Comparison of ENCODE assay signal across 8 mouse cellular contexts in the genomic region with DNA sequence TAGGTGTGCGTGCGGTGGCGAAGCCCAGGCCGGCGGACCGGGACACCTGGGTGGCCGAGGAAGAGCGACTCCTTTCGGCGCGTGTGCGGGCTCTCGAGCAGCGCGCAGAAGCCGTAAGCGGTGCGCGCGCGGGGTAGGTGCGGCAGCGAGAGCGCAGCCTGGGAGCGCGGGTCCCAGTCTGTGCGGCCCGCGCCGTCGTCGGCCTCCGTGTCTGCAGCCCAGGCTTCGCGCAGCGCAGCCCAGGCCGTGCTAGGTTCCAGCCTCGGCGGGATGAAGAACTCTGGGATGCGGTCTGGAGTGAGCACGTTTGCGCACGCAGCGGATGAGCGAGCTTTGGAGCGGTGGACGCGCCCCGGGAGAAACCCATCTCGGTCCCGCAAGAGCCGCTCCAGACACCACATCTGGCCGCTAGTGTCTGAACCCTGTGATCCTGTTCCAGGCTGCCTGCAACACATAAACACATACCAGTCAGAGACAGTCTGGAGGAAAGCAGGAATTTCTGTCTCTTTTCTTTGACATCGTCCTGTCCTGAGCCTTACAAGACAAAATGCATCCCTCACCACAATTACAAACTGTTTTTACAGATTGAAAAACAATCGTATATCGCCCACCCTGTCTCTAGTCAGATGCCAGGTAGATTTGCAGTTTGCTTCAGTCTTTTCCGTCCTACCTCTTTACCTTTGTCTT. TPM values are rescaled to one million over a fixed set of nuclear protein-coding genes. Genes with fewer than 3 reads are reported as not detected.
DNase-seq lines count a peak whose midpoint lies in the region; ATAC-seq and TF ChIP-seq lines count a peak whose summit lies in the region.

No protein-coding gene starts in this region.

- peak; percentile 21 for ATAC-seq in granulocyte monocyte progenitor cell, adult 5-6 weeks (replicated peaks; ENCODE audit: poor library complexity, severe bottlenecking)
- ATAC-seq in liver, embryonic 12.5 days: peak; percentile 61

- no peak for TF ChIP-seq POLR2A in lung, adult 2 months (IDR thresholded peaks at IDR 0.05; ENCODE audit: borderline replicate concordance, extremely low read depth, low read depth, low read length)
- TF ChIP-seq POLR2A in olfactory bulb, adult 2 months (IDR thresholded peaks at IDR 0.05; ENCODE audit: insufficient read depth, low read depth, low read length): no peak

- 0 out of 2 replicates have a peak overlapping the region, but pooled peaks have one; percentile 20 for H3K27ac ChIP-seq in liver, embryonic 12.5 days
- H3K27ac ChIP-seq in olfactory bulb, adult 2 months (ENCODE audit: insufficient read depth, low read depth, low read length): no peak overlapping the region

- H3K4me2 ChIP-seq in liver, embryonic 12.5 days: peak overlapping the region; percentile 97

- TF ChIP-seq CTCF in lung, adult 2 months (IDR thresholded peaks at IDR 0.05; ENCODE audit: insufficient read depth, low read length): no peak
- TF ChIP-seq CTCF in olfactory bulb, adult 2 months (IDR thresholded peaks at IDR 0.05; ENCODE audit: insufficient read depth, low read depth, low read length): no peak

- no peaks in the 10 kb centered on the region for H3K36me3 ChIP-seq in liver, embryonic 12.5 days

- DNase-seq in adrenal gland, postnatal 14 days: peak; percentile 42
- DNase-seq in adrenal gland, adult 8-10 months: no peak
- no peak for DNase-seq in lung, adult 2 months
- no peak for DNase-seq in lung, postnatal 25 days (ENCODE audit: low spot score)
- DNase-seq in spleen, postnatal 4 days (ENCODE audit: low spot score in 2 of 2): no peak

- H3K4me3 ChIP-seq in lung, adult 2 months (replicated peaks; ENCODE audit: extremely low read depth, low read depth, low read length): peak overlapping the region; percentile 4
- H3K4me3 ChIP-seq in liver, embryonic 12.5 days: peak overlapping the region; percentile 67
- H3K4me3 ChIP-seq in olfactory bulb, adult 2 months (ENCODE audit: insufficient read depth, low read depth, low read length): peak overlapping the region; percentile 48

- 1% methylated on average over 55 of the region's 57 CpGs for WGBS in lung, adult 2 months
- WGBS in liver, embryonic 12.5 days (ENCODE audit: insufficient replicate concordance): 1% methylated on average over 51 of the region's 57 CpGs
- WGBS in olfactory bulb, adult 2 months: 1% methylated on average over 57 of the region's 57 CpGs

- H3K9me3 ChIP-seq in liver, embryonic 12.5 days (replicated peaks): peaks cover 4% of the 10 kb centered on the region; the same call in 1 of the 2 replicates

- peak overlapping the region; percentile 71 for H3K9ac ChIP-seq in liver, embryonic 12.5 days

- no peaks in the 10 kb centered on the region for H3K4me1 ChIP-seq in lung, adult 2 months (ENCODE audit: control insufficient read depth, insufficient read depth, low read length)
- peaks cover 30% of the 10 kb centered on the region for H3K4me1 ChIP-seq in liver, embryonic 12.5 days
- peaks cover 15% of the 10 kb centered on the region for H3K4me1 ChIP-seq in olfactory bulb, adult 2 months (ENCODE audit: control insufficient read depth, insufficient read depth, low read length)

- peaks cover 63% of the 10 kb centered on the region for H3K27me3 ChIP-seq in liver, embryonic 12.5 days (replicated peaks)

RNA-seq across cellular contexts. Expression of gene C2cd4a, which starts 0.6 kb away (rescaled TPM):
- total RNA-seq in adrenal gland, postnatal 14 days (2021): 0.34 TPM in 1 of 2 replicates, not detected in the other
- total RNA-seq in adrenal gland, adult 8-10 months (2022): under 1 TPM in 1 of 4 experiments, not detected in 3; 0.80 TPM
- polyA plus RNA-seq in lung, adult 2 months (2012; rRNA removed): 1.2 and 1.7 TPM in 2 replicates
- total RNA-seq in granulocyte monocyte progenitor cell, adult 5-6 weeks (2014; fragmentation: Nextera tagmentation): not detected in 2 replicates
- not detected in 2 replicates for total RNA-seq in granulocyte monocyte progenitor cell, adult 5-6 weeks (2017)
- polyA plus RNA-seq in liver, embryonic 12.5 days (2016; fragmentation: Nextera tagmentation; extraction: Ambion mirVana): 6.4 and 6.5 TPM in 2 replicates
- not detected in 2 replicates for polyA plus RNA-seq in olfactory bulb, adult 2 months (2012; ENCODE audit: insufficient read depth, insufficient read length, low replicate concordance, missing spikeins)

RNA-seq across cellular contexts. Expression of gene Vps13c, which starts 8.7 kb away (rescaled TPM):
- total RNA-seq in adrenal gland, postnatal 14 days (2021): 43.3 and 46.2 TPM in 2 replicates
- 10 to 100 TPM; 57.4 to 61.2 (median 59.2) TPM for total RNA-seq in adrenal gland, adult 8-10 months (2022)
- 6.1 and 9.1 TPM in 2 replicates for polyA plus RNA-seq in lung, adult 2 months (2012; rRNA removed)
- 61.5 and 75.6 TPM in 2 replicates for total RNA-seq in granulocyte monocyte progenitor cell, adult 5-6 weeks (2014; fragmentation: Nextera tagmentation)
- total RNA-seq in granulocyte monocyte progenitor cell, adult 5-6 weeks (2017): 56.3 and 67.9 TPM in 2 replicates
- 9.7 and 11.7 TPM in 2 replicates for polyA plus RNA-seq in liver, embryonic 12.5 days (2016; fragmentation: Nextera tagmentation; extraction: Ambion mirVana)
- polyA plus RNA-seq in olfactory bulb, adult 2 months (2012; ENCODE audit: insufficient read depth, insufficient read length, low replicate concordance, missing spikeins): 52.0 and 64.3 TPM in 2 replicates

Comparison
In these comparisons a context has a peak if more than half of its experiments do, and no peak if none do; other contexts are left out.
1. H3K4me3 ChIP-seq: peak in every context shown above with its lines; median percentile 67 in liver, embryonic 12.5 days; 48 in olfactory bulb, adult 2 months; 4 in lung, adult 2 months.